Mouse (Mus musculus) heart, postnatal 36 days (tissue): ENCODE measurements at regions not wholly inside any gene's neighbourhood (a gene's known extent, or its start where the extent isn't known, plus 50 kb on each side); places are given as distances from the start of the nearest gene placed in this dataset.

Source experiments
- DNase-seq, 2 experiments: peaks; one replicate each; pipeline ENCODE4 v3.0.0; 2021 to 2022
- intact Hi-C: fragments of 180-260 bp; cut with DNase I; formaldehyde crosslinking; loops from one replicate; pipeline ENCODE4 v1.15.1; 2025

DNA sequence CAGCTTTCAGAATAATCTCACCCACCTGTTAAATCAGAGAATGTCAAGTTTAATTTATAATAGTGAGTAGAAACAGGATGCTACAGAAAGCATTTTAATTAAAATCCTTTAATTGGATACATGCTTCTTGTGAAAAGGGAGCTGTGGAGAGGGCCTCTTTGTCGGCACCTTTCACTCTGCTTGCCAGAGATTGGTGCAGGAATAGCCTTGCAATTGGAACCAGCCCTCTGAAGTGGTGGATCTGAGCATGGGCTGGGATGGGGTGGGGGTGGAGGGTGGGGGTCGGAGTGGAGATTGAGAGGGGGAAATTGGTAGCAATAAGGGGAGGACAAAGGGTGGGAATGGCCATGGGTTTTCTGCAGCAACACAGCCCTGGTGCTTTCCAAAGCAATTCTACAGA, 207.2 kb downstream of the Tbx15 start:
- DNase-seq, result no peak
- intact Hi-C loops, result no loop called here

DNA sequence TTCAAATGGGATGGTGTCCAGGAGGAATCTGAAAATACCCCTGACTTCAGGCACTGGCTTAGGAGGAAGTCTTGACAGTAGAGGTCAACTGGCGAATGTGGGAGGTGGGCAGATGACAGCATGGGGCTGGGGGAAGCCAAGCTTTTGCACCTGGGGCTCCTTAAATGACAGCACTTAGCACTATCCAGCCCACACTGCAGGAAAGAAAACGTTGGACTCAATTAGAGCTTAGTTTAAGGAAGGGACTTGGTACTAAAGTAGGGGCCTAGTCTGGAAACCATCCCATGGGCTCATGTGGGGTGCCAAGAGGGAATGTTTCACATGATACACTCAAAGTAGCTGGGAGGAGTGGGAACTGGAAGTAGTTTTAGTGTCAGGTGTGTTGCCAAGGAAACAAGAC, 207.6 kb downstream of the Tbx15 start:
- intact Hi-C loops, result no loop called here
- DNase-seq, result no peak

DNA sequence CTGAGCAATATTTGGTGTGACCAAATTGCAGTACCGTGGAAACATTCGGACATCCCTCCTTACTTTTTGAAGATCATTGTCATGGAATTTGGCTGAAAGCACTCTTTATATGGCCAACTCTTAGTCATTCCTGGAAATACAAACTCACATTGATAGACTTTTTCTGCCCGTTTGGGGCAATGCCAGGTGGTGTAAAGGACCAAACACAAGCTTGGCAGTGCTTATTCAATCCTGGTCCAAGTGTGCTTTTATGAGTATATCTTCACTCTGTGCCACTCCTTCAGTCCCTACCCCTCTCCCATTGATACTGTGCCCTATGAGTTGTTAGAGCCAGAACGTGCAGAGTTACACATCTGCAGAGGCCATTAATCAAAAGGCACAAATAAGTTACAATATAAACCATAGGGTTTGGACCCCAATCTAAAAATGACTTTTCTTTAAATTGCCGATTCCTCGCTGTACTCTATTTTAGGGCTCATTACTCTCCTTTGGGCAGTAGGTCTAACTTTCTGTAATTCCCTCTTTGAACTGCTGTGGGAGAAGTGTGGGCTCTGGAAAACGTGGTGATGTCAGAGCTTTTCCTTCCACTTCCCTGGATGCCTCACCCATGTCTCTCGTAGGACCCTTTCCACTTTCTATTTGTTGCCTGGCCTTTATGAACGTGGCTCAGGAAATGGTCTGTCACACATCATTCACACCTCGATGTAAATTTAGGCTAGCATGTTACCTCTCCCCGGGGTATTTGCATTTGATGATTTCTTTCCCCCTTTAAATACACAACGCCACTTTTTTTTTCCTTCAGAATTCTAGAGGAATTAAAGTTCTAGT, 219.1 kb downstream of the Tbx15 start:
- intact Hi-C loops, result no loop called here
- DNase-seq, result no peak

DNA sequence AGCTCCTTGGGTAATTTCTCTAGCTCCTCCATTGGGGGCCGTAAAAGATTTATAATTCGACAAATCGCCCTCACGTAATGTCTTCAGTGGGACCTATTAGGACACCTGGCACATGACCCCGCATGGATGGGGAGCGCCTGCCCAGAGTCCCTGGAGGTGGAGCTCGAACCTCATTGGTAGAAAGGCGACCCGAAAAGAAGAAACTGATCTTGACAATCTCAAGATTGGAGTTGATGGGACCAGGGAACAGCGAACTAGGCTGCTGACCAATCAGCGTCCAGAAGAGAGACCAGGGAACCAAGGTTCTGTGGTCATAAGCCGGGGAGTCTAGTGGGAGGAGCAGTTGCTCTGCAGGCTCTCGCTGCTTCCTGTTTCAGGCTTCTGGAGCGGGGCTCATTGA, 259.8 kb downstream of the Tbx15 start:
- no peak for DNase-seq

DNA sequence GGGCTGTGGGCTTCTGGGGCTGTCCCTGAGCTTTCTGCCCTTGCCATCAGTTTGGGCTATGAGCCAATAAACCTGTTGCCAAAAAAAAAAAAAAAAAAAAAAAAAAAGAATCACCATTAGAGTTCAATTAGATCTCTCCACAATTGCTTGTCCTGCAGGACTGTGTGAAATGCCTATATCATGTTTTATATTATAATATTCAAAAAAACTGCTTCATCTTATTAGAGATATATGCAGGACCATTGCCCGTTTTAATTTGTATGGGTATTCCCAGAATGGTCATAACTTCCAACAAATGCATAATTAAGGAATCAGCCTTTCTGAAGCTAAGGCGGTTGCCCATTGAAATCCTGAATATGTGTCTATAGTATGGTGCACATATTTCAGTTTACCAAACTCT, 264.6 kb downstream of the Tbx15 start:
- intact Hi-C loops, result no loop called here
- DNase-seq, result no peak

More for the DNA sequence above, 259.8 kb downstream of the Tbx15 start:
- intact Hi-C loops, result no loop called here

DNA sequence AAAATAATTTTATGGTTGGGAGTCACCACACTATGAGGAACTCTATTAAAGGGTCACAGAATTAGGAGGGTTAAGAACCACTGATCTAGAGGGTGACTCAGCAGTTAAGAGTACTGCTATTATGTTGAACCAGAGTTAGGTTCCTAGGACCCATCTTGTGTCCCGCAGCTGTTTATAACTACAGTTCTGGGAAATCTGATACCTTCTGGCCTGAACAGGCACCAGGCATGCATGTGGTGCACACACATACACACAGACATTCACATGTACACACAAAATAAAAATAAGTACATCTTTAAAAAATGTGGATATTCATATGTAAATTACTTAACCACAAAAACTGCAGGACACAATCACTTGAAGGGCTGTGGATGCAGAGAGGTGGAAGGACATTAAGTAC, 272.1 kb downstream of the Tbx15 start:
- DNase-seq, result no peak
- intact Hi-C loops, result no loop called here

DNA sequence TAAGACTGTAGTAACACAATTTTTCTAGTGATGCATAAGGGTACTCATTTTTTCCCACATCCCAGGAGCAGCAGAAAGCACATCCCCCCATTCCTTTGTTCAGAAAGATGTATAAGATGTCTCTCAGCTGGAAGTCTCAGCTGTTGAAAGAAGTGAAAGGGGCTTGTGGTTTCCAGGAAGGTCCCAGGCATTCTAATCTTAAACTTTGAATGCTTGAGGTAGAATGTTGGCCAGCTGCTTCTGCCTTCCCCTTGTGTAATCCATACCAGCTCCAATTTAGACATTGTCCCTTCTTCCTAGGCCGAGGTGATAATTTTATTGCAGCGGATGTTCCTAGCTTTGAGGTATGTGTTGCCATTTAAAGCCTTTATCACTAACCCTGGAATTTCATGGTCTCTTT, 272.8 kb downstream of the Tbx15 start:
- no peak for DNase-seq
- intact Hi-C loops, result no loop called here

DNA sequence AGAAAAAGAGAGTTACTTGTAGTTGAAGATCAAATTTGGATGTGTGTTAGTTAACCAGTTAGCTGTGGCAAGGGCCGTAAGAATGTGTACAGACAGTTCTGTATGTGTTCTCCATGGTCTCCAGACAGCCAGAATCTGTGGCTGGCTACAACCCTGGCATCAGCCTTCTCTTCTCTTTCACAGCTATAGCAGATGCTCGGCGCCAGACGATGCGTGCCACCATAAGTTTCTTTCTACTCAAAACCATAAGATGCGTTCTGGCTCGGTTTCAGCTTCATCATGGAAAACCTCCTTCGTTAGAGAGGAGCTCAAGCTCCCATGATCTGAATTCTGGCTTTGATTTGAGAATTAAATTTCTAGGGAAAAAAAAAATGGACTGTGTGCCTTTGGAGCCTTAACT, 275.6 kb downstream of the Tbx15 start:
- DNase-seq, result no peak
- intact Hi-C loops, result no loop called here

DNA sequence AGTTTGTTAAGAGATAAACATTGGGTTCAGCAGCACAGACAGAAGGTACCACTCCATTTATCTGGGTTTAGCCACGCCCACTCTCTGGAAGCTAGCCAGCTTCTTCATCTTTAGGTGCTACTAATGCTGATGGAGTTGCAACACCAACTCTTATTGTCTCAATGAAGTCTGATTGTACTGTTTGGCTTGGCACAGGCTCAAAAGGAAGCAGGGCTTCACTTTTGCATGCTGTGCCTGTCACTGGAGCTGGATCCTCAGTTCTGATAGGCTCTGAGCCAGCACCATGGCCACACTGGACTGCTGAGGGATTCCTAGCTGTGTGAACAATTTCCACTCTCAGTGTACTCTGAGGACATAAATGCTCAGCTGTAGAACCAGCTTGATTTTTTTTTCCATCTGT, 320.7 kb downstream of the Tbx15 start:
- no peak for DNase-seq
- intact Hi-C loops, result no loop called here

DNA sequence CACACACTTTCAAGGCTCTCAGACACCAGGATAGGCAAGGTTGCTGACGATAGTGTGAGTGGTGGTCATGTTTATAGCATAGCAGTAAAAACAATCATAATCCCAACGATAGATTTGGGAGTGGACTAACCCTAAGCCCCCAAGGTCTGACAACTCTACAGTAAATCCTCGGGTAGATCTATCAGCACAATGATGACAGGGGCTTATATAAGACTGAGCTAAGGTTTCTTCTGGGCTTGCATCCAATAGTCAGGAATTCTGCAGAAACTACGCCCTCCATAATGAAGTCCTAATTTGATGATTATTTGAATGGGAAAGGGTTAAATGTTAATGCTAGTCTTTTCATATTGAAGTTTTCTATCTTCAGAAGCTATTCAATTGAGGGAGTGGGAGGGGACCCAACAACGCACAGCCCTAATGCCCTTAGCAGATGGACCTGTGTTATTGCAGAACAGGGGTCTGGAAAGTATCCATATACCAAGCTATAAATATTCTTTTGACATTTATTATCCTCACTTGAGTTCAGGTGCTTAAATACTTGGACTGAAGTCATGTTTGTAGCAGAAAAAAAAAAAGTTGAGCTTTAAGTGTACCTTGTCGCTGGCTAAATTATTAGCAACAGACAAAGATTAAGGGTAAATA, 311.8 kb upstream of the Spag17 start:
- intact Hi-C loops, result no loop called here
- no peak for DNase-seq

DNA sequence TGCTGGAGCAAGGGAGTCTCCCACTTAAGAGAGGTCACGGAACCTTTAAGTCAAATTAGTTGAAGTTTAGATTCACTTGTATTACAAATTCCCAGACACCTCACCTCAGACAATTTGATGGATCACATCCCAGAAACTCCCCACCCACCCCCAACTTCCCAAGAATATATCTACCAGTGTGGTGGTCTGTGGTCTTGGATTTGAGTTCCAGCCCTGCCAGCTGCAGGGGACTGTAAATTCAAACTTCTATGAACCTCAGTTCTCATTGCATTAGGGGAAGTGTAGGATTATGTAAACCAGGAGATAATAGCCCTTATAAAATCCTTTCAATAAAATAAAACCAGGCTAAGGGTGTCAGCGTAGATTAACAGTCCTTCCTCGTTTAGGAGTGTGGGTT, 311.2 kb upstream of the Spag17 start:
- no peak for DNase-seq
- intact Hi-C loops, result no loop called here

DNA sequence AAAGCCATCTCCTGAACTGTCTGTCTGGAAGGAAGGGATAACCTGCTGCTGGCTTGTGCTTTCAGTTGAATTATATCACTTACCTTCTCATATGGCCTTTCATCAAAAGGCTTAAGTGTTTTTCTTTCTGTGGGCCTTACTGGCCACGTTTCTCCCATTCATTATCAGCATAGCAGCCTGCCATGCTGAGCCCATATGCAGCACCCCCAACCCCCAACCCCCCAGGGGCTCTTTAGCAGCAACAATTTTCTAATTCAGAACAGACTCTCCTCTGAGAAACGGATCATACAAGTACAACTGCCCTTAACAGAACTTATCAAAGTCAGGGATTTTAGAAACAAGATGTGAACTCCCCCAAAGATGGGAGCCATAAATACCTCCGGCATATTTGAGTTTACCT, 282.5 kb upstream of the Spag17 start:
- intact Hi-C loops, result no loop called here
- DNase-seq, result no peak

DNA sequence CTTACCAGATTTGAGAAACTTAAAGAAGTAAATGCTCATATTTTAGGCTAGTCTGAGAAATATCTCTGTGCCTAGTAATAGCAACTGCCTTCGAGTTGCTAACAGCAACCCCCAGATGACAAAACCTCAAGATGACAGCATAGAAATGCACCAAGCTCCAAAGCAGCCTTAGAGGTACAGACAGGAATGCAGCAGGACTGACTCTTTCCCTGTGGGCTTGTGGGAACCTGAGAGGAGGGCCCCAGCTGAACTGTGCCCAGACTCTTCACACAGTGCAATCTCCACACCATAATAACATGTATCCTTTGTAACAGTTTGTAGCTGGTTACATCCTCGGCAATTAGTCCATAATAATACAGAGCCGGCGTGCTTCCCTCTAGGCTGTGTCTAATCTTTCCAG, 252.9 kb upstream of the Spag17 start:
- DNase-seq, result no peak
- intact Hi-C loops, result no loop called here

DNA sequence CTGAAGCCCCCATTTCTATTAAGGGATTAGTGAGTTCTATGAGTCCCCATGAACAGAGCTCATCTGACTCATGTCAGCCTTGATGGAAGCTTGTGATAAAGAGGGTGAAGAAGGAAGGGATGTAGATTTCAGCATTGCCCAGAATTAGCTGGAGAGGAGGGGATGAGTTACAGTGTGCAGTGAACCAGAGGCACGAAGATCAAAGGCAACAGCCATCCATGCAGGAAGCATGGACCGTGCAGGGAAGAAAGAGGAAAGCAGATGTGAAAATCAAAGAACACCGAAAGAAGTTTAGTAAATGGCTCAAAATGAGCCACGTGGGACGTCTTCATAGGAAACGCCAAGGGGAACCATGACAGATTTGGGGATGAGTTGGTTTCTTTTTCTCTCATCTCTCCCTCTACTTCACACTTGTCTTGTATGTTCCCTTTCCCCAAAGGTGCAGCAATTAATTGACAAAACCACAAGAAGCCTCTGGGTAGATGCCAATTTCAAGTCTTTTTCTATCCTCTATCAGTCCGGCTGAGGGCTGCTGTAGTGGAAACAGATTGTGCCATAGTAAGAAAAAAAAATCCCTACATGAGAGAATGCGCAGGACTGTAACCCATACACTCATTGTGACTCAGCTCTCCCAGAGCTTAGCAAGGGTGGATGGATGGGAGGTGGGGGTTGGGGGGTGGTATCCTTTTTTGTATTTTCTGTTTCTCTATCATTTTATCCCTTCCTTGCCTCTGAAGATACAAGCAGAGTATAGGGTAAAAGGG, 243.7 kb upstream of the Spag17 start:
- DNase-seq, result no peak
- intact Hi-C loops, result no loop called here

DNA sequence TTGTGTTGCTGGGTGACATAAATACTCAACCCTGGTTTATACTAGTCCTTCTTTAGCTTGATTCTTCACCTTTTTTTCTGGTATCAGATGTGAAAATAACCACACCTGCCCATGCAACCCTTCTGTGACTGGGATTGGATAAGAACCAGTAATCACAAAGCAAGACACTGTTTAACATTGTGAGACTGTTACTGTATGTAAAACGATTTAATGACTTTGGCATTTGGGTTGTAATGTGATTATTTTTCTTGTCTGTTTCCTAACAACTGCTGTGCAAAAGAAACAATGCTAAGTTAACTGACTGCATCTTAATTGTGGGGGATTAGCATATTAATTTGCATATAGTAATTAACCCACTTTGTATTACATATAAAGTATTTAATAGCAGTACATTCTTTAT, 240.3 kb upstream of the Spag17 start:
- intact Hi-C loops, result no loop called here
- no peak for DNase-seq

DNA sequence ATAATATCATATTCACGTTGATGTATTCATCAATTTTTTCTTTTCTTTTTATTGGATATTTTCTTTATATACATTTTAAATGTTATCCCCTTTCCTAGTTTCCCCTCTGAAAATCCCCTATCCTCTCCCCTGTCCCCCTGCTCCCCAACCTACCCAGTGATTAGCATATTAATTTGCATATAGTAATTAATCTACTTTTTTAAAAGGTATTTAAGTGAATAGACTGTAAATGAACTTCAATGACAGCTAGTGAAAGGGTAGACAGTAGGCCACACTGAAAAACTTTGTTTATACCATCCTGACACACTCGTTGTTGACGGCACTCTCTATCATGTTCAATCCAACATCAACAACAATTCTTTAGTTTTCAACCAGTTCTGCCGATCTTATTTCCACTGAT, 239.9 kb upstream of the Spag17 start:
- intact Hi-C loops, result no loop called here
- DNase-seq, result no peak

DNA sequence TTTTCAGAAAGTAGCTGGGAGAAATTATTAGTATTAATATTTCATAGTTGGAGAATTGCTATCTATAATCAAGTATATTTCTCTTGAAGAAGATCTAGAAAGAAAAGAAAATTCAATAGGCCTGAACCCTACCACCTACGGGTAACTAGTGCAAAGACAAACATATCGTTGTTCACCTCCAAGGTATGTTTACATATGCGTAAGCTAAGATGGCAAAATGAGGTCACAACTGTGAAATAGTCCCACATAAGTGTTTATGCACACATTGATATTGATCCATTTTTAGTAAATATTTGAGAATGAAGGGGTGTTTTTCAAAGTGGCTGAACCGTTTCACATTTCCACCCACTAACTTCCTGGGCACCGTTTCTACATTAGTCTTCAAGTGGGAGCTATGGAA, 227.6 kb upstream of the Spag17 start:
- intact Hi-C loops, result no loop called here
- no peak for DNase-seq

DNA sequence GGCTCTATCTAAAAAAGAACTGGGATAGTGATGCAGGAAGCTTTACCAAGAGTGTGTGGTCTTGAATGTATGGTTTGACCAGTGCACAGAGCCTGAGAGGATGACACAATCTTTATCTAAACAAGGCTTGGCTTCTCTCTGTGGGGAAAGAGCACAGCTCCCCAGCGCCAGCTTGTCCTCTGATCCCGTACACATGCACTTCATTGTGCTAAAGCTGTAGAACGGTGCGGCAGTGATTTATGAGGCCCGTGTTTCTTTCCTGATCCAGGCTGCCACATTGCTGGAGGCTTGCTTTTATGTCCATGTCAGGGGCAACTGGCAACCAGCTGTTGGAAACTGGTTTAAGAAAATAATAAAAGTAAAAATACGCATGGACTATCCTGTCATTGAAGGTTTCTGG, 221.4 kb upstream of the Spag17 start:
- intact Hi-C loops, result no loop called here
- no peak for DNase-seq

DNA sequence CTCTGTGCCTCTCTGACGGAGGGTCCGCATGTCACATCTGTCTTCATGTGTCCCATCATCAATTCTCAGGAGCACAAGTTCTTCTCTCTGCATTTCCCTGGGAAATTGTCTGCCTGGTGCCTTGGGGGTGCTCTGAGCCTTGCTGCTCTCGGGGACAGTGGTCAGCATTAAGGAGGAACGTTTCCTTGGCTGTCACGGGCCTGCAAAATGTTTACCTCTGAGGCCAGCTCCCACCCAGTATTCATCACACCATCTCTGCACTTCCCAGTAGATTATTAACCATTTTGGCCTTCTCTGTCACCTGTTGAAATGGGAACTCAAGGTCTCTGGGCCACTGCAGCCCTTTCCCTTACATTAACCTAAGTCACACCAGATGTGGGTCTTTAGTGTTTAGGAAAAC, 219.8 kb upstream of the Spag17 start:
- no peak for DNase-seq

DNA sequence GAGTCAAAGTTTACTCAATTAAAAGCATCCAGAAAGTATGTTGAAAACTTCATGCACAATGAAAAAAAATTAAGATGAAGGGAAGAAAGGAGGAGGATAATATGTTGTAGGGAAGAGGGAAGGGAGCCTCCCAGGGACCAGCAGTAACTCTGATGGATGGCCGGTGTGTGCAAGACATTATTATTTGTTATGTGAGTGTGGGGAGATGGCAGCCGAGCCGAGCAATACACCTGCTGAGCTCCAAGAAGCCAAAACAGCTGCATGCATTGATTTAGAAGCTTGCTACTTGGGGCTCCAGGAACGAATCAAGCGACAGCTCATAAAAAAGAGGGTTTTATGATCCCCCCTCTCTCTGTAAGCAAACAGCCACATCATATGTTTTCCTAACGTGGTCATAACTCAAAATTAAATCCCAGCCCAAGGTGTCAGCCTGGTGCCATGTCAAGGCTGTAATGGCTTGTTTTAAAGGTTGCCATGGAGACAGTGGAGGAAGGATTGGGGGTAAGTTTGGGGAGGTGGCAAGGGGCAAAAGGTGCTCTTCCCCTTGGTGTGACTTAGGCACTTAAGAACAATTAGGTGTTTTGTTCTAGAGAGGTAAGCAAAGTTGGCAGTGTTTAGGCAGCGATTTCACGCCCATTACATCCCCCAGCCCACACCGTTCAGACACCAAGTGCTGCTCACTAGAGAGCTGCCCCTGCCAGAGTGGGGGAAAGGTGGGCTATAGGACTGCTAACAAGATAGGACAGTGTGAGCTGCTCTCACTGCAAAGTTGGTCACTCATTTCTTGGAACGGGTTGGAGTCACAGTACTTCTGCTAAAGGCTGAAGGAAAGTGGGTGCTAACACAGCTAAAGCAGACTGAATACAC, 219.1 kb upstream of the Spag17 start:
- DNase-seq, result no peak
- intact Hi-C loops, result no loop called here

More for the DNA sequence above, 219.8 kb upstream of the Spag17 start:
- intact Hi-C loops, result no loop called here

DNA sequence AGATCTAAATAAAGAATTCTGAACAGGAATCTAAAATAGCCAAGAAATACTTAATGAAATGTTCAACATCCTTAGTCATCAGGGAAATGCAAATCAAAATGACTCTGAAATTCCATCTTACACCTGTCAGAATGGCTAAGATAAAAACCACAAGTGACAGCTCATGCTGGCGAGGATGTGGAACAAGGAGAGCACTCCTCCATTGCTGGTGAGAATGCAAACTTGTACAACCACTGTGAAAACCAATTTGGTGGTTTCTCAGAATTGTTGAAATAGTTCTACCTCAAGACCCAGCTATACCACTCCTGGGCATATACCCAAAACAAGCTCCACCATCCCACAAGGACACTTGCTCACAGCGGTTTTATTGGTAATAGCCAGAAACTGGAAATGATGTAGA, 211.1 kb upstream of the Spag17 start:
- intact Hi-C loops, result no loop called here
- DNase-seq, result no peak
